Mouse (Mus musculus) liver (tissue): Measurements from ENCODE around the gene Gfra4.

Experiments
- DNase-seq: peaks from one replicate; pipeline ENCODE4 v3.0.0-alpha.2; 2020; ENCODE audit warnings: mixed read lengths

The Gfra4 gene

GRCm38 (mm10) chr2:131042988-131043387 lies at the start of gene Gfra4:
Gene Gfra4, minus strand, starts transcription at chr2:131043088.
- no peak for DNase-seq

- DNase-seq: no peak
These were observed 48.0 kb upstream of the Gfra4 start for GRCm38 (mm10) chr2:131090852-131091251.

GRCm38 (mm10) chr2:131089634-131090033 lies 46.7 kb upstream of the Gfra4 start:
- DNase-seq: no peak

GRCm38 (mm10) chr2:131088581-131088980 lies 45.7 kb upstream of the Gfra4 start:
- no peak for DNase-seq

- DNase-seq: no peak
These were observed 43.9 kb upstream of the Gfra4 start, which contains the start of gene Siglec1 for GRCm38 (mm10) chr2:131086667-131087390. Gene Siglec1, minus strand, starts transcription at chr2:131086765.

- DNase-seq: no peak
These were observed 41.3 kb upstream of the Gfra4 start for GRCm38 (mm10) chr2:131084206-131084605.

GRCm38 (mm10) chr2:131080507-131080906 lies 37.6 kb upstream of the Gfra4 start:
- DNase-seq: no peak

GRCm38 (mm10) chr2:131072536-131072935 lies 29.6 kb upstream of the Gfra4 start:
- DNase-seq: no peak

- DNase-seq: no peak
These were observed 24.6 kb upstream of the Gfra4 start for GRCm38 (mm10) chr2:131067481-131067880.

GRCm38 (mm10) chr2:131066342-131066741 lies 23.5 kb upstream of the Gfra4 start:
- DNase-seq: no peak

- peak; percentile 22 for DNase-seq
These were observed 20.5 kb upstream of the Gfra4 start, which contains the start of gene Adam33 for GRCm38 (mm10) chr2:131063404-131063864. Gene Adam33, minus strand, starts transcription at chr2:131063814.

- DNase-seq: no peak
These were observed 18.7 kb upstream of the Gfra4 start for GRCm38 (mm10) chr2:131061607-131062006.

- no peak for DNase-seq
These were observed 17.9 kb upstream of the Gfra4 start for GRCm38 (mm10) chr2:131060784-131061183.

- DNase-seq: no peak
These were observed 17.1 kb upstream of the Gfra4 start for GRCm38 (mm10) chr2:131059781-131060540.

- DNase-seq: no peak
These were observed 16.5 kb upstream of the Gfra4 start for GRCm38 (mm10) chr2:131059377-131059776.

- no peak for DNase-seq
These were observed 15.8 kb upstream of the Gfra4 start for GRCm38 (mm10) chr2:131058672-131059071.

- peak; percentile 29 for DNase-seq
These were observed 13.3 kb upstream of the Gfra4 start for GRCm38 (mm10) chr2:131056191-131056590.

- peak; percentile 67 for DNase-seq
These were observed 12.7 kb upstream of the Gfra4 start for GRCm38 (mm10) chr2:131055631-131056030.

GRCm38 (mm10) chr2:131054646-131055264 lies 11.9 kb upstream of the Gfra4 start:
- no peak for DNase-seq

GRCm38 (mm10) chr2:131053851-131054645 lies 11.2 kb upstream of the Gfra4 start:
- no peak for DNase-seq

- DNase-seq: no peak
These were observed 10.1 kb upstream of the Gfra4 start for GRCm38 (mm10) chr2:131052862-131053418.

GRCm38 (mm10) chr2:131052043-131052442 lies 9.2 kb upstream of the Gfra4 start:
- DNase-seq: no peak
